Mouse (Mus musculus) neural tube, embryonic 13.5 days (tissue): ENCODE measurements around the gene Anxa6. TPM values are rescaled to one million over a fixed set of nuclear protein-coding genes. Genes with fewer than 3 reads are reported as not detected.
"Not testable (repeated sequence)": the region's sequence is repeated elsewhere in the genome, so short reads cannot be mapped to it uniquely, and the experiment has no call there.

Source experiments
- ATAC-seq: fragments of 200-750 bp; cut with Nextera tagmentation; 2 replicates; pipeline ENCODE4 v1.8.0; 2017; ENCODE audit warnings: low read depth, mild to moderate bottlenecking, moderate TSS enrichment, moderate library complexity
- H3K27ac ChIP-seq: fragments of 300-500 bp; sonication (generic); replicated peaks from 2 replicates; pipeline ENCODE4 v1.5.1; 2015; ENCODE audit warnings: moderate library complexity, mild to moderate bottlenecking, inconsistent platforms
- H3K27me3 ChIP-seq: fragments of 300-500 bp; sonication (generic); 2 replicates; pipeline ENCODE4 v1.6.1; 2015; ENCODE audit warnings: mild to moderate bottlenecking, inconsistent platforms
- H3K36me3 ChIP-seq: fragments of 300-500 bp; sonication (generic); 2 replicates; pipeline ENCODE4 v1.6.1; 2015; ENCODE audit warnings: mild to moderate bottlenecking, inconsistent platforms
- H3K4me1 ChIP-seq: fragments of 300-500 bp; sonication (generic); replicated peaks from 2 replicates; pipeline ENCODE4 v1.6.1; 2015; ENCODE audit warnings: inconsistent platforms
- H3K4me2 ChIP-seq: fragments of 300-500 bp; sonication (generic); 2 replicates; pipeline ENCODE4 v1.6.1; 2015; ENCODE audit warnings: inconsistent platforms, mild to moderate bottlenecking, moderate library complexity
- H3K4me3 ChIP-seq: fragments of 300-500 bp; sonication (generic); 2 replicates; pipeline ENCODE4 v1.5.1; 2015; ENCODE audit warnings: mild to moderate bottlenecking, inconsistent platforms
- H3K9ac ChIP-seq: fragments of 300-500 bp; sonication (generic); 2 replicates; pipeline ENCODE4 v1.6.1; 2015; ENCODE audit warnings: moderate library complexity, mild to moderate bottlenecking, inconsistent platforms
- H3K9me3 ChIP-seq: fragments of 300-500 bp; sonication (generic); 2 replicates; pipeline ENCODE4 v1.6.1; 2016; ENCODE audit warnings: inconsistent platforms
- WGBS: fragments of 180-500 bp; shearing (Covaris S2); methylation state at CpG from one replicate; pipeline ENCODE4 v1.1.7; 2015; 5-methylcytosine and 5-hydroxymethylcytosine counted together
- polyA plus RNA-seq: library from polyadenylated mRNA; unstranded; fragments of >200 nt; fragmentation: Nextera tagmentation; extraction: Ambion mirVana; gene quantifications from 2 replicates; pipeline ENCODE4 v1.2.1, GENCODE M21; 2015

The Anxa6 gene
- polyA plus RNA-seq, 1 experiment from 2014 or later, result 106 TPM

DNA sequence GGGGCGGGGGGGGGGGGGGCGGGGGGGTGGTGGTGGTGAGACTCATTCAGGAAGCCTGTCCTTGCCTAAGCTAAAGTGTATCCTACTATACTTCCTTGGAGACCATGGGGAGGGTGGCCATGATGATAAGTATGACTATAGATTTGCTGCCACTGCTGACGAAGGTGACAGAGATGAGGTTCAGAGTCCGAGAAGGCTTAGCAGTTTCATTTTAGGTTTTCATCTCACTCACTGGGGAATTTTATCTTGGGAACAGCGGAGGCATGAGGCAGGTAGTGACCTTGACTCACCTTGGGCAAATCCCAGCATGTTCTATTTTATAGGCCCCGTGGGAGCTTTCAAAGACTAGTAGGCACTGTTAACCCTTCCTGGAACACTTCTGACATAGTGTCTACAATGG is 60.5 kb downstream of the Anxa6 start:
- no peak for ATAC-seq
- 63% methylated on average over 6 of the region's 6 CpGs for WGBS
- H3K36me3 ChIP-seq, result no peaks in the 10 kb centered on the region

DNA sequence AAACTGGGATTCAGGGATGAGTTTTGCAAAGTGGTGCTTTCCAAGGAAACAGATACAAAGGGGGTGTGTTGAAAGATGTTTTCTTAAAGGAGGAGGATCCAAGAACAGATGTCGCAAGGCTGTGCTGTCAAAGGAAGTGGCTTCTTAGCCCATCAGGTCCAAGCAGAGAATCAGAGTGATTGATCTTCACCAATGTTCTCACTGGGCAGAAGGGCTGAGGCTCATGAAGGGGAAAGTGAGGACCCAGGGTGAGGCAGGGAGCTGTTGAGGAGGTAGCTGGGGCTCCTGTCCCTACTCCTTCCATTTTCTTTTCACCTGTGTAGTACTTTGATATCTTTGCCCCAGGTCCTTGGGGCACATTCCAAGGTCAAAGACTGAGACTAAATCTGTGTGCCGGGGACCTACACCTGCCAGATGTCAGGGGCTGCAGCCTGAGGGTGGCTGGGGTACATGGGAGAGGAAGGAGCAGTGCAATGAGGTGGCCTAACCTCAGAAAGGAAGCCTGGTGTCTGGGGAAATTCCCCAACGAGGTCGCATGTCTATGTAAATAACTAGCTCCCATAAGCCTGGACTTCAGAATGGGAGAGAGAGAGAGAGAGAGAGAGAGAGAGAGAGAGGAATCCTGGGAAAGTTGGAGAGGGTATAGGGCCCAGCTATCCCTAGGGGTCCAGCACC is 61.1 kb downstream of the Anxa6 start:
- Histone ChIP-seq H3K9ac (no peak overlapping the region), H3K4me1 (peaks cover 15% of the 10 kb centered on the region), H3K27me3 (no peaks in the 10 kb centered on the region), H3K36me3 (no peaks in the 10 kb centered on the region), H3K4me3 (no peak overlapping the region), H3K4me2 (no peak overlapping the region), H3K27ac (no peak overlapping the region), H3K9me3 (no peaks in the 10 kb centered on the region)
- 57% methylated on average over 4 of the region's 4 CpGs for WGBS
- ATAC-seq, result no peak

More for the DNA sequence above, 60.5 kb downstream of the Anxa6 start:
- Histone ChIP-seq H3K9ac (no peak overlapping the region), H3K4me1 (peaks cover 15% of the 10 kb centered on the region), H3K4me3 (no peak overlapping the region), H3K4me2 (no peak overlapping the region), H3K27me3 (no peaks in the 10 kb centered on the region), H3K9me3 (no peaks in the 10 kb centered on the region), H3K27ac (no peak overlapping the region)

DNA sequence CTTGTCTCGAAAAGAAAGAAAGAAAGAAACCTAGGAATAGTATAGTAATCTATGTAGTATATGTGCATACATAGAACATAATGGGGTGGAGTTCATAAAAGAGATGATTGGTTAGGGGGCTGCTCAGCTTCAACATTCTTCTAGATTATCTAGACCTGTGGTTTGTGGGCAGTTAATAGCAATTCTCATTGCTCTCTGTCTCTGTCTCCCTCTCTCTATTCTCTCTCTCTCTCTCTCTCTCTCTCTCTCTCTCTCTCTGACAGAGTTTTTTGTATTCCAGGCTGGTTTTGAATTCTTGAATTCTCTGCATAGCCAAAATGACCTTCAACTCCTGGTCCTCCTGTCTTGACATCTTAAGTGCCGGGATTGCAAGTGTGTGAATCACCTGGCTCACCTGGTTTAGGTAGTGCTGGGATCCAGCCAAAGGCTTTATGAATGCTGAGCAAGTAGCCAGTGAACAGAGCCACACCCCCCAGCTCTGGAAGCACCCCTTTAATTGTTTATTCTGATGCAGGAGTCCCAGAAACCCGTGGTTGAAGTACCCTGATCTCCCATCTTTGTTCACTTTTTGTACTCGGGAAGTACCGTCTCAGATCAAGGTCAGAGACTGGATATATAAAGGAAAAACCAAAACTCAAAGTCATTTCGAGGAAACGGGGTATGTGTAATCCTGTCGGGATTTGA is 61.7 kb downstream of the Anxa6 start:
- no peak overlapping the region for H3K4me3 ChIP-seq
- H3K27ac ChIP-seq, result no peak overlapping the region
- no peak for ATAC-seq
- no peaks in the 10 kb centered on the region for H3K27me3 ChIP-seq
- H3K36me3 ChIP-seq, result no peaks in the 10 kb centered on the region
- no peak overlapping the region for H3K9ac ChIP-seq
- no peak overlapping the region for H3K4me2 ChIP-seq
- H3K9me3 ChIP-seq, result no peaks in the 10 kb centered on the region
- 74% methylated on average over 8 of the region's 8 CpGs for WGBS
- H3K4me1 ChIP-seq, result peaks cover 15% of the 10 kb centered on the region

DNA sequence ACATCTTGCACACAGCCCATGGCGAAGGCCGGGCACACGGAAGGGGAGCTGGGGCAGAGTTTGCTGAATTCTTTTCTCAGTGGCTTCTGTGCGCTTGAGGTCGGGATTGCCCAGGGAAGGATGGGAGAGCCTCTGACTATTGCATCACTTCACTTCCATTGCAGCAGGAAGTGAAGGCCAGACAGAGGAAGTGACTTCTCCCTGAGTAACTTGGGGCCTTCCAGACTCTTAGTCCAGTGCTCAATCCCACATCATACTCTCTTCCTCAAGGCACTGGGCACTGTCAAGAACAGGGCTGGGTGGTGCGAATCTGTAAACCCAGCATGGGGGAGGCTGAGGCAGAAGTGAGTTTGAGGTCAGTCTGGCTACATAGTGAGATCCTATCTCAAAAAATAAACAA is 68.0 kb downstream of the Anxa6 start:
- H3K9me3 ChIP-seq, result no peaks in the 10 kb centered on the region
- ATAC-seq, result no peak
- no peaks in the 10 kb centered on the region for H3K36me3 ChIP-seq
- 79% methylated on average over 6 of the region's 6 CpGs for WGBS
- H3K4me1 ChIP-seq, result no peaks in the 10 kb centered on the region
- H3K27ac ChIP-seq, result no peak overlapping the region
- H3K27me3 ChIP-seq, result no peaks in the 10 kb centered on the region
- H3K4me3 ChIP-seq, result no peak overlapping the region
- H3K4me2 ChIP-seq, result no peak overlapping the region
- no peak overlapping the region for H3K9ac ChIP-seq

DNA sequence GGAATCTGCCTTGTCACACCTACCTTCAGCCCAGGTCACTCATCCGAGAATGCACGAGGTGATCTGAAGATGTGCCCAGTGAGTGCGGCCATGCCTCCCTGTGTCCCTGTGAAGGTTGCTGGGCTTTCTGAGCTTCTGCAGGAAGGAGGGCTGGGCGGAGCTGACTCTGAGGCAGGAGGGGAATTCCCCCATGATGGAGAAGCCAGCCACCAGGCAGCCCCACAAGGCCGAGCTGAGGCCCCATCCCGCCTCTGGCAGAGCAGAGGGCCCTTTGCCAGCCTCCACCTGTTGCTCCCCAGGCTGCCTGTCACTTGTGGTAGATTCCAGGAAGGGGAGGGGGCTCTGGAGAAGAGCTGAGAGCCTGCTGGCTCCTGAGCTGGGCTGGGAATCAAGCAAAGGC is 70.4 kb downstream of the Anxa6 start, which contains the start of gene Tnip1:
Gene Tnip1 (minus strand): TSS at position 108 of the 400 bp plus-strand sequence.
- H3K4me1 ChIP-seq, result no peaks in the 10 kb centered on the region
- H3K4me2 ChIP-seq, result no peak within 1 kb of the TSS
- no peaks in the 10 kb centered on the region for H3K9me3 ChIP-seq
- no peak within 1 kb of the TSS for H3K4me3 ChIP-seq
- ATAC-seq, result no peak
- no peaks in the 10 kb centered on the region for H3K36me3 ChIP-seq
- H3K27me3 ChIP-seq, result no peaks in the 10 kb centered on the region
- no peak within 1 kb of the TSS for H3K27ac ChIP-seq
- 40% methylated on average over 6 of the region's 6 CpGs for WGBS
- no peak within 1 kb of the TSS for H3K9ac ChIP-seq

GRCm38 (mm10) chr11:54961921-54962320 is 71.3 kb downstream of the Anxa6 start:
- Histone ChIP-seq H3K4me2 (no peak overlapping the region), H3K4me1 (no peaks in the 10 kb centered on the region), H3K4me3 (no peak overlapping the region), H3K9me3 (no peaks in the 10 kb centered on the region), H3K27me3 (no peaks in the 10 kb centered on the region), H3K27ac (no peak overlapping the region), H3K9ac (no peak overlapping the region), H3K36me3 (no peaks in the 10 kb centered on the region)
- ATAC-seq, result no peak
- 75% methylated on average over 3 of the region's 3 CpGs for WGBS

- Histone ChIP-seq H3K27me3 (no peaks in the 10 kb centered on the region), H3K9ac (no peak overlapping the region), H3K4me2 (no peak overlapping the region), H3K9me3 (no peaks in the 10 kb centered on the region), H3K36me3 (no peaks in the 10 kb centered on the region), H3K4me3 (no peak overlapping the region), H3K4me1 (no peaks in the 10 kb centered on the region), H3K27ac (no peak overlapping the region)
- WGBS, result 69% methylated on average over 6 of the region's 6 CpGs
- no peak for ATAC-seq
Observed at GRCm38 (mm10) chr11:54961164-54961850, 71.9 kb downstream of the Anxa6 start.

DNA sequence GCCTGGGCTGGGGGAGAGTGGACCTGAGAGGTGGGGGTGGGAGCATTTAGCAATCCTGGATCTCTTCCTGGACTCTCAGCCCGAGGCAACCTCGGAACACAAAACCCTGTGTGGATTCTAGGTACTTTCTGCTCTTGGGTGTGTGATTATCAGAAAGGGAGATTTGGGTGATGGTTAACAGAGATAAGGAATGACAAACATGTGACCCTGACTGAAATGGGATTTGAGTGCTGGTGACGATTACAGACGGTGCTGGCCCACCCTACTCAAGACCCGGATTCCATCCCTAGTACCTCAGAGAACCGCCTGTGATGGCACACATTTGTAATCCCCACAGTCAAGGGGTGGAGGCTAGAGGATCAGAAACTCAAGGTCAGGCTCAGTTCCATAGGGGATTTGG is 73.0 kb downstream of the Anxa6 start:
- no peak overlapping the region for H3K9ac ChIP-seq

GRCm38 (mm10) chr11:54958571-54959073 is 74.6 kb downstream of the Anxa6 start:
- WGBS, result 49% methylated on average over 3 of the region's 3 CpGs
- H3K27ac ChIP-seq, result no peak overlapping the region
- no peaks in the 10 kb centered on the region for H3K36me3 ChIP-seq
- H3K4me1 ChIP-seq, result peaks cover 19% of the 10 kb centered on the region
- no peaks in the 10 kb centered on the region for H3K27me3 ChIP-seq
- no peak overlapping the region for H3K9ac ChIP-seq
- no peak for ATAC-seq
- no peak overlapping the region for H3K4me3 ChIP-seq
- no peaks in the 10 kb centered on the region for H3K9me3 ChIP-seq
- no peak overlapping the region for H3K4me2 ChIP-seq

More for the DNA sequence above, 73.0 kb downstream of the Anxa6 start:
- Histone ChIP-seq H3K4me3 (no peak overlapping the region), H3K36me3 (no peaks in the 10 kb centered on the region), H3K27me3 (no peaks in the 10 kb centered on the region), H3K27ac (no peak overlapping the region), H3K9me3 (no peaks in the 10 kb centered on the region), H3K4me1 (peaks cover 3% of the 10 kb centered on the region; the same call in 1 of the 2 replicates), H3K4me2 (no peak overlapping the region)
- whole genome bisulfite sequencing, result 91% methylated on average over 6 of the region's 6 CpGs
- no peak for ATAC-seq

DNA sequence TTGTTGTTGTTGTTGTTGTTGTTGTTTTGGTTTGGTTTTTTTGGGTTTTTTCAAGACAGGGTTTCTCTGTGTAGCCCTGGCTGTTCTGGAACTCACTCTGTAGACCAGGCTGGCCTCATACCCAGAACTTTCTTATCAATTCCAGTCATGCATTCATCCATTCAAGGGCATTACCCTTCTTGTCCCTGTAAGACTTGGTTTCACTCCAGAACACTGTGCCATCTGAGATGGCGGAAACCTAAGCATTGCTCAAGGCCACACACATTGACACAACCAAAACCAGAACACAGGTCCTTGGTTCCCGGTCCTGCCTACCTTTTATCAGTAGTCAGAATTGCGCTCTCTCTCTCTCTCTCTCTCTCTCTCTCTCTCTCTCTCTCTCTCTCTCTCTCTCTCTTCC is 75.5 kb downstream of the Anxa6 start:
- not testable (repeated sequence) for H3K4me3 ChIP-seq, H3K27me3 ChIP-seq, H3K9me3 ChIP-seq, H3K36me3 ChIP-seq, H3K27ac ChIP-seq, H3K4me2 ChIP-seq, H3K9ac ChIP-seq, ATAC-seq
- peaks cover 20% of the 10 kb centered on the region for H3K4me1 ChIP-seq
- 91% methylated on average over 3 of the region's 3 CpGs for WGBS

GRCm38 (mm10) chr11:54956912-54957311 is 76.3 kb downstream of the Anxa6 start:
- H3K9me3 ChIP-seq, result no peaks in the 10 kb centered on the region
- 0 out of 2 replicates have a peak, but pooled peaks cover 2% of the 10 kb centered on the region for H3K27me3 ChIP-seq
- H3K4me1 ChIP-seq, result peaks cover 20% of the 10 kb centered on the region
- H3K27ac ChIP-seq, result no peak overlapping the region
- H3K9ac ChIP-seq, result no peak overlapping the region
- ATAC-seq, result no peak
- H3K4me2 ChIP-seq, result no peak overlapping the region
- no peaks in the 10 kb centered on the region for H3K36me3 ChIP-seq
- H3K4me3 ChIP-seq, result no peak overlapping the region
- 69% methylated on average over 7 of the region's 7 CpGs for WGBS
